Mouse (Mus musculus): Measurements from ENCODE around the gene Snrnp35. TPM values are rescaled to one million over a fixed set of nuclear protein-coding genes. Genes with fewer than 3 reads are reported as not detected.
"Not testable (repeated sequence)": the region's sequence is repeated elsewhere in the genome, so short reads cannot be mapped to it uniquely, and the experiment has no call there.

Snrnp35 gene
- total RNA-seq, 2 experiments from 2014 or later, result 21.1 TPM

DNA sequence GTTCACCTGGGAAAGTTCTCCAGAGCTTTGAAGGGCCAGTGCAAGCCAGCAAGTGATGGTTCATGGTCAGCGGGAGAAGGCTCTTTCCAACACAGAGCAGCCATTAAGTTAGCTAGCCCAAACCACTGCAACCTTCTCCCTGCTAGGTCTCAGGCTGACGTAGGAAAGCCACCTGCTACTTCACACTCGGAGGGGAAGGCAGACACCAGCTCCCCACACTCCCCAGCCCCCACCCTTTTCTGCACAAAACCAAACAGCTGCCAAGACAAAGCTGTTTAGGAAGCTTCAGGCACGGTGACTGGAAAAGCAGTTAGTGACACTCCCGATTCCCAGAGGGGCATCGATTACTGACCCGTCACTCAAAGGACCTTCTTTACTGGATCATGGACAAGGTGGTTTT lies 12.6 kb downstream of the Snrnp35 start:
- intact Hi-C loops (cut with DNase I), result no loop called here
- DNase-seq (ENCODE audit: extremely low spot score in 1 of 2, low spot score in 2 of 2), result no peak

DNA sequence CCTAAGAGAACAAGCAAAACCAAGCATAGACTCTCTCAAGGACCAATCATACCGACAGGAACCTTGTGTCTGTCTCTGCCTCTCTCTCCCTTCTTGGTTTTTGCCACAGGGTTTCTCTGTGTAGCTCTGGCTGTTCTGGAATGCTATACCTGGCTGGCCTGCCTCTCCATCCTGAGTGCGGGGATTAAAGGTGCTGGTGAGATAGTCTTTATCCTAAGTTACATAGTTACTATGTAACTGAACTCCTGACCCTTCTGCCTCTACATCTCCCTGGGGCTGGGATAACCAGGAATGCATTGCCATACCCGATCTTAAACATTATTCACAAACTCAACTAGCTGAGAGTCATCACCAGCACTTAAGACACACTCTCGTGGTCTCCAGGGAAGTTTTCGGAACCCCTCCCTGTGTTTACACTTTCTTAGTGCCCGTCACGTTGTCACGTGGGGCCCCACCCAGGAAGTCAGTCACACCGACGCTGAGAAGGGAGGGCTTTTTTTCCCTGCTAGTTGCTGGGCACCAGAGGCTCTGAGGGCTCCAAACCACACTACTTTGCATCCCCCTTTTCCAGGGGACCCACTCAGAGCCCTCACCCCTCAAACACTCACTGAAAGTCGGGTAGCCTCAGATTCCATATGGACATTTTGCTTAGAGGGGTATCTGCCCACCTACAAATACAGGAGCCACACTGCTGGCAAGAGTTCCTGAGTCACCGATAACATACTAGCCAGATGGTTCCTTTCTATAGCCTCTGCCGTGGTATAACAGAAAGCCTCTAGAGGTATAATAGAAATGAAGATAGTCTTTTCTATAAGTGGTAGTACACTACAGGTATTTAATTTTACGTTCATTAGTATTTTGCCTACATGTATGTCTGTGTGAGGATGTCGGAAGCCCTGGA lies 13.9 kb downstream of the Snrnp35 start:
- intact Hi-C loops (cut with DNase I), result no loop called here
- no peak for DNase-seq (ENCODE audit: extremely low spot score in 1 of 2, low spot score in 2 of 2)

DNA sequence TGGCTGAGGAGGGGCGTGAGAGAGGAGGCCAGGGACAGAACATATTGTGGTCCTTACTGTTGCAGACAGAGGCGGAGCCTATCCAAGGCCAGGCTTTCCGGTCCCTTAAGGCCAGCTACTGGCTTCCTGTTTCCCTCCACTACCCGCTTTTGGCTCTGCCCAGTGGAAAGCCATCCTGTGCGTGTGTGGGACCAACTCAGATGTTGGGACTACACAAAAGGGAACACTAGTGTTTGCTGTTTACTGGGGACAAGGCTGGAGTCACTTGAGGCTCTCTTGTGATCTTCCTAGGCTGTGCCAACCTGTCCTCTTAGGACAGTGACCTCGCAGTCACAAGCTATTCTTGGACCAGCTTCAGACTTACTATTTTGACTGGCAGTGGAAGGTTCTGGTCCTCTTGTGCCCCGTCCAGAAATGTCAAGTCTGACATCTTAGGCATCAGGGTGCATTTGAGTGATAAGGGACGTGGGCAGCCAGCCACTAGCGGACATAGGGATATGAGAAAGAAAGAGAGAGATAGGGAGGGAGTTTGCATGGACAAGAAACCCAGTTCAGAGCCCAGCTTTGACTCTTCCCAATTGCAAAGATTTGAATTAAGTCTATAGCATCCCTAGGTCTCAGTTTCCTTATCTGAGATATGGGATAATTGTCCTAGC lies 15.4 kb downstream of the Snrnp35 start:
- DNase-seq (ENCODE audit: extremely low spot score in 1 of 2, low spot score in 2 of 2), result peak in 1 of 2 experiments; percentile 71
- intact Hi-C loops (cut with DNase I), result no loop called here

DNA sequence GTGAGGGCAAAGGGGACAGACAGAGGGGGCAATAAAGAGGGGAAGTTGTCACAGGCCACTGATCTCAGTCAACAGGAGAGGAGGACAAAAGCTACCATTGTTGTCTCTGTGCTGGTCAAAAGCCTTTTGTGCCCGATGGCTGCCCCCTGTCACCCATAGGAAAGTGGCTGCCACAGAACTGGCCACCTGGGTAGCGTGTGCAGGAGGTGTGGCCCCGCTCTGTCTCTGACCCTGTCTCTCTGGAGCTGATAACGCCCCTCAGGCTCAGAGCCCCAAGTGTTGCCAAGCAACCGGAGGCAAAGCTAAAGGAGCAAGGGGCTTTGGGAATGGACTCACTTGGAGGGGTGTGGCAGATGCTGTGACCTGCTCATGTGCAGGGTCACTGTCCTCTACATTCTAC lies 16.1 kb downstream of the Snrnp35 start:
- intact Hi-C loops (cut with DNase I), result no loop called here
- DNase-seq (ENCODE audit: extremely low spot score in 1 of 2, low spot score in 2 of 2), result no peak

DNA sequence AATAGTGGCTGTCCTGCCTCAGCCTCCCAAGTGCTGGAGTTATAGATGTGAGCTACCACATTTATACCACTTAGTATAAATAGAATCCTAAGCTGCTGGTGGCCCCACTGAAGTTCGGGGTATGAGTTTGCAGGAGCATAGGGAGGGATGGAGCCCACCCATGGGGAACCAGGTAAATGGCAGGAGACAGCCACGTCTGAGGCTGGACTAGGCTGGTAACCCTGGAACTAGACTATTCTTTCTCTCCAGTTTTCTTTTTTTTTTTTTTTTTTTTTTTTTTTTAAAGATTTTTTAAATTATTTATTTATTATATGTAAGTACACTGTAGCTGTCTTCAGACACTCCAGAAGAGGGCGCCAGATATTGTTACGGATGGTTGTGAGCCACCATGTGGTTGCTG lies 17.1 kb downstream of the Snrnp35 start:
- DNase-seq (ENCODE audit: extremely low spot score in 1 of 2, low spot score in 2 of 2); intact Hi-C loops (cut with DNase I): not testable (repeated sequence)

DNA sequence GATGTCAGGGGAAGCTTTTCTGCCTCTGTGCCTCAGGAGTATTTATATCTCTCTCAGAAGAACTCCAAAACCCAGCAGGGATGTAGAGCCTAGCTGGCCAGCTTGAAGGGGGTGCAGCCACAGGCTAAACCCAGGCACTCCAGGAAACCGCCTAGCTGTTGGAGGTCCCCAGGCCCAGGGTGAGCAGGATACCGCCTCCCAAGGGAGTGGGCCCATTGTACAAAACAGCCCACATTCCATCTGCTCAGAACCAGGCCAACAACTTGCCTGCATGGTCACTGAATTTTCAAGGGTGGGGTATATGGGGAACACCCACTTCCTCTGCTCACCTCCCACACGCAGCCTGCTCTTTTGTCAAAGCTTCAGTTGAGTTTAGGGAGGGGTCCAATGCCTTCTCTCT lies 17.6 kb downstream of the Snrnp35 start:
- peak in 1 of 2 experiments; percentile 61 for DNase-seq (ENCODE audit: extremely low spot score in 1 of 2, low spot score in 2 of 2)
- intact Hi-C loops (cut with DNase I), result no loop called here

DNA sequence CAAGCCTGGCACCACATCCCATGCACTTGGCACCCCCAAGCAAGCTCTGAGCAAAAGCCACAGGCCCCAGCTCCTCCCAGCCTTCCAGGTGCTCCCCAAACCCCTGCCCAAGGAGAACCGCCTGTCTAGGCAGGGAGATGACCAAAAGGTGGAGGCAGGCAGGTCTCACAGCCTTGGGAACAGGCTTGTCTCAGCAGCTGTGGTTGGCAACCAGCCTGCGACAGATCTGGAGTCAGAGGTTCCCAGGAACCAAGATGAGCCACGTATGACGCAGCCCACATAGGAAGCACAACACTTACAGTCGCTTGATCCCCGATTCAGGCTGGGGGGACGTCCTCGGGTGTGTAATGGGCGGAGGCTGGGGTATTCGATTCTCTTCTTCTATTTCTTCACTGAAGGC lies 18.6 kb downstream of the Snrnp35 start:
- no peak for DNase-seq (ENCODE audit: extremely low spot score in 1 of 2, low spot score in 2 of 2)
- intact Hi-C loops (cut with DNase I), result no loop called here

DNA sequence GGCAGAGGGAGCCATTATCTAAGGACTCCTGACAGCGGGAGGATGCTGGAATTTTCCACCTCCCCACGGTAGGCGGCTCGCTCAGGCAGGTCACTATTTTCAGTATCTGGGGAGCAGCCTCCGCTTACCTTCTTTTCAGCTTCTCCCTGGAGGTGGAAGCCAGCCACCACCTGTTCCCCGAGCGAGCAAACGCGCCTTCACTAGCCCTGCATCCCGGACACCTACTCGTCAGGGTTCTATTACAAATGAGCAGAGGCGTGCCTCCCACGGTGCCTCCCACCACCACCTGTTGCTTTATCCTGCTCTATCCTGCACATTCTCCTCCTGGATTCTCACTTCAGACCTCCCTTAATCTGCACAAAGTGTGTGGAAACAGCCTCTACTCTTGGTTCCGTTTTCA lies 20.8 kb downstream of the Snrnp35 start:
- peak in 1 of 2 experiments; percentile 50 for DNase-seq (ENCODE audit: extremely low spot score in 1 of 2, low spot score in 2 of 2)
- intact Hi-C loops (cut with DNase I), result no loop called here

DNA sequence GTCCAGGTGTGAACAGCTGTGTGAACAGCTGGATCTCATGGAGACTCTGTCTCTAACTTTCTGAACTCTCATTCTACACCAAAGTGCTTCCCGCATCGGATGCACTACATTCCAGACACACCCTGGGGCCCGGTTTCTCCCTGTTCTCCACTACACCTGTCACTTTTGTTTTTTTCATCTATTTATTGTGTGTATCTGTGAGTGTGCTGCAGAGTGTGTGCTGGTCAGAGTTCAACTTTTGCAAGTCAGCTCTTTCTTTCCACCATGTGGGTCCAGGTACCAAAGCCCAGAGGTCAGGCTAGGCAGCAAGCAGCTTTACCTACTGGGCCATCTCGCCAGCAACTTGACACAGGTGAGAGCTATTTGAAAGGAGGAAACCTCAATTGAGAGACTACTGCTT lies 22.3 kb downstream of the Snrnp35 start:
- intact Hi-C loops (cut with DNase I), result no loop called here
- no peak for DNase-seq (ENCODE audit: extremely low spot score in 1 of 2, low spot score in 2 of 2)

DNA sequence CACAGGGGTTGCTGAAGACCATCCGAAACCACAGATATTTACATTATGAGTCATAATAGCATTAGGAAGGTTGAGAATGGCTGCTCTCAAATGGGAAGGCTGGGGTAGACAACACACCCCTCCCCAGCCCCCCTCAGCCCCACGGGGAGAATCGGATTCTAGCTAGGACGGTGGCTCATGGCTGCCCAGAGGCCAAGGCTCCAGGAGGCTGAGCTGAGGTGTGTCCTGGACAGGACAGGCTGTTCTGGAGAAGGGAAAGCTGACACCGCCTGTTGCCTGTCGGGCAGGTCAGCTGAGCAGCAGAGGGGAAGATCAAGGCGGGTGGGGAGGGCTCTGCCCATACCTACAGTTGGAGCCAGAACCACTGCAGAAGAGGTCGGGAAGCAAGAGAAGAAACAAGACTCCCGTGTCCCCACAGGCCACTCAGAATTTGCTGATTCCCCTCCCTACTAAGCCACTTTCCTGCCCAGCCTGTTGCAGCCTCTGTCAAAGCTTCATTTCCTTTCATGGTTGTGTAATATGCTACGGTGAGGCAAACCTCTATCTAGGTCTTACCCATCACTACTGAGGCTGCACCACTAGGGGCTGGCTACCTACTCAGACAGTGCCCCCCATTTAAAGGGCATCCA lies 23.9 kb downstream of the Snrnp35 start:
- no peak for DNase-seq (ENCODE audit: extremely low spot score in 1 of 2, low spot score in 2 of 2)
- intact Hi-C loops (cut with DNase I), result no loop called here

DNA sequence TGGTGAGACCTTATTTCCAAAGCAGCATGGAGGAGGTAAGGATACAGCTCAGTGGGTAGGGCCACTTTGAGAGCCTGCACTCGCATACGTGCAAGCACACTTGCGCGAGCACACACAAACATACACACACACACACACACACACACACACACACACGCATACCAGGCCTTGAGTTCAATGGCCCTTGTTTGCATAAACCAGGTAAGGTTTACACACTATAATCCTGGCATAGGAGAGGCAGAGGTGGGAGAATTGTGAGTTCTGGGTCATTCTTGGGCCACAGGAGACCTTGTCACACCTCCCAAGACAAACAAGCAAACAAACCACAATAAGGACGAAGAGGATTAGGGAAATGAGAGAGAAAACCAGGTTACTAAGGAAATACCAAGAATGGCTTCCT lies 26.3 kb downstream of the Snrnp35 start:
- intact Hi-C loops (cut with DNase I), result no loop called here
- DNase-seq (ENCODE audit: extremely low spot score in 1 of 2, low spot score in 2 of 2), result no peak

DNA sequence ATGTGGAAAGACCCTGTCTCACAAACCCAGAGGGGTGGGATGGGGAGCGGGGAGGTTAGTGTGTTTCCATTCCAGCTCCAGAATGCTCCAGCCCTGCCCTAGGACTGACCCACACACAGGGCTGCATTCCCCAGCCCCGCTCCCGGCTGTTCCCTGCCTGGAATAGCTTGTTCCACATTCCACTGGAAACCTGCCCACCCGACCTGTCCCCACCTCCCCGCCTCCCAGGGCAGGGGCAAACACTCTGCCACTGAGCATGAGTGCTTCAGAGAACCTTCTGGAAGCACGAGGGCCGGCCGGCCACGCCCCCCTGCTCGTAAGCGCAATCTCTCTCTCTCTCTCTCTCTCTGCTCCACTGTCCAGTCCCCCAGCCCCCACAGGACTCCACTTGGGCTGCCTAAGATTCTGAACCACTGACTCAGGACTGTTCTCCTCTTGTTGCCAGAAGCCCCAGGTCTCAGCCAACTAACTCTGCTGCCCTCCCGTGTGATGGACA lies 26.9 kb downstream of the Snrnp35 start:
- DNase-seq (ENCODE audit: extremely low spot score in 1 of 2, low spot score in 2 of 2), result peak in 1 of 2 experiments; percentile 69
- intact Hi-C loops (cut with DNase I), result no loop called here

DNA sequence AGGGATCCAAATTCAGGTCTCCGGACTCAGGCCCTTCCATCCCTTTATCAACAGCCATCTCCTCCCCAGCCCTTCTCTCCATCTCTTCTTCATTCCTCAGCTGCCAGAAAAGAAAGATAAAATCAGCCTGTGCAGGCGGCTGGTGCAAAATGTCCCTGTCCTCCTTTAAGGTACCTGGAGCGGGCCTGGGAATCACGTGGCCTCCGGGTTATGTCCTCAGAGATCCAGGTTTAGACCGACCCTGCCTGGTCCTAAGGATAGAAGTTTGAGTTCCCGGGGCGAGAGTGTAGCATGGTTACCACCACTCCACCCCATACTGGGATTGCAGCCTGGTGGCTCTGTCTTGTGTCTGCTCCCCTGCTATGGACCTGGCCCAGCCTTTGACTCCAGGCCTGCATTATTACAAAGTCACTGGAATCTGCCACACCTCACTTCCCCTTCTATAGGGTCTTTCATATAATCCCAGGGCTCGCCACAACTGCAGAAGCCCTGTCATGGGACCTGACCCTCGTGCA lies 27.7 kb downstream of the Snrnp35 start:
- no peak for DNase-seq (ENCODE audit: extremely low spot score in 1 of 2, low spot score in 2 of 2)
- intact Hi-C loops (cut with DNase I), result no loop called here

DNA sequence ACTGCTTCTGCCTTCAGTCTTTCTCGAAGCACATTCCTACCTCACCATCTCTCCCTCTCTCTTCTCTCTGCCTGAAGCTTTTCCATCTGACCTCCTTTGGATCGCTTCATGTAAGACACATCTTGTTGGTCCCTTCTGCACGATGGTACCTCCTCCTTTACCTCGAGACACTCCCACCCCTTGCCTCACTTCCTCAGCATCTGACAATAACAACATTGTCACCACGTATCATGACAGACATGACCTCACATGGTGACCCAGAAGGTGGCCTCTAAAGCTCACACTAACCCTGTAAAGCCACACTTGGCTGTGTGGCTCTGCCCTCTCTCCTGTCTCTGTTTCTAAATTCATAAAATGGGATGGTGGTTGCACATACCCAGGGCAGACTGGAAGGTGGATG lies 32.9 kb downstream of the Snrnp35 start:
- no peak for DNase-seq (ENCODE audit: extremely low spot score in 1 of 2, low spot score in 2 of 2)
- intact Hi-C loops (cut with DNase I), result no loop called here

DNA sequence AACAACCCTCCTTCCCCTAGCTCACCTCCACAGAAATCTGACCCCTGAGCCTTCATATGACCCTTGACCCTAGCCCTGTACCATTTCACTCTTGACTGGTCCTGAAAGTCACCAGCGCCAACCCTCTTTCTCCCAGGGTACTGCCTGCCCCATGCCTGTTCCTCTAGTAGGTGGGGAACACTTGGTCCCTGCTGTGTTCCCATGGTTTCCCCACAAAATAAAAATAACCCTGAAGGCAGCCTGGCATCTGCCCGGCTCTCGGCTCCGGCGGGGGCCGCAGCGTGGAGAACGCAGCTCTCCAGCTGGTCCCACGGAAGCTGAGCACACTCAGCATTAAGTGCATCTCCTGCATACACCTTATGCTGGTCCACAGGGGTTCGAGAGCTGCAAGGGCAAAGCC lies 35.7 kb downstream of the Snrnp35 start:
- intact Hi-C loops (cut with DNase I), result no loop called here
- DNase-seq (ENCODE audit: extremely low spot score in 1 of 2, low spot score in 2 of 2), result peak; percentile 67 to 71

DNA sequence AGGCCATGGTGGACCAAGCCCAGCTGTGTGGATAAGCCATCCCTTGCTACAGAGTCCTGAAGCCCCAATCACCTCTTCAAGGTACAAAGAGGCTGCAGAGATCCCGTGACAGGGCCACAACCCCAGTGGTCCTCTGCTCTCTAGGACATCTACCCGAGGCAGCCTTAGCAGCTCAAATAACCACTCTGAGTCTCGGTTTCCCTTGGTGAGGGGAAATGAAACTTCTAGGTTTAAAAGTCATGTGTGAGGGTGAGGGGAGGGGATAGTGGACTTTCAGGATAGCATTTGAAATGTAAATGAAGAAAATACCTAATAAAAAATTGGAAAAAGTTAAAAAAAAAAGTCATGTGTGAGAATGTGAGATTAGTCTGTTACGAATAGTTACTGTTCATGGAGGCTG lies 38.7 kb downstream of the Snrnp35 start:
- intact Hi-C loops (cut with DNase I), result no loop called here
- DNase-seq (ENCODE audit: extremely low spot score in 1 of 2, low spot score in 2 of 2), result no peak

DNA sequence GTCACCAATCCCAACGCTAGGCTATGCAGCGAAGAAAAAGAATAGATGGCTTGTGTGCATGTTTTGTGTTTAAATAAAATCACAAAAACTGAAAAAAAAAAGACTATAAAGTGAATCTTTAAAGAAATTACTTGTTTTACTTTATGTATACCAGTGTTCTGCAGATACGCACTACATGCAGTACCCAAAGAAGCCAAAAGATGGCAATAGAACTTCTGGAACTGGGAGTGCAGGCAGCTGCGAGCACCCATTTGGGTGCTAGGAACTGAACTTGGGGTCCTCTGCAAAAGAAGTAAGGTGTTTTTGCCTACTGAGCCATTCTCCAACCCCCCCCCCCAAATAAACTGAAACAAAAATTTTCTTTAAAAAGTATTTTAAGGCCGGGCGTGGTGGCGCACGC lies 40.1 kb downstream of the Snrnp35 start:
- DNase-seq (ENCODE audit: extremely low spot score in 1 of 2, low spot score in 2 of 2), result no peak
- intact Hi-C loops (cut with DNase I), result no loop called here

DNA sequence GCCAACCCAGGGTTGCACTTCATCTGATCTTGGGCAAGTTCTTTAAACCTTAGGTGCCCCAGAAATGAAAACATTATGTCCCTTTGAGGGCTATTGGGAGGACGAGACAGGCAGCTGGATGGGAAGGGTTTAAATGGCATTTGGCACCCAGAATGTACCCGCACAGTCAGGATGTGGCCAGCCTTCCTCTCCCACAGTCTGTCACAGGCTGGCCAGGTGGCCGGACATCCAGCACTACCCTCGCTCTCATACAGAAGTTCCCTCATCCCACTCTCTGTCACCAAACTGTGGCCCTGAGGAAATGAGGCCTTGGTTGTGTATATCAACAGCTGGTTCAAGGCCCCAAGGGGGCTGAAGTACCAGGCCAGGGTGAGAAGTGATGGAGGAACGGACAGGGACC lies 42.0 kb downstream of the Snrnp35 start:
- intact Hi-C loops (cut with DNase I), result no loop called here
- DNase-seq (ENCODE audit: extremely low spot score in 1 of 2, low spot score in 2 of 2), result no peak

DNA sequence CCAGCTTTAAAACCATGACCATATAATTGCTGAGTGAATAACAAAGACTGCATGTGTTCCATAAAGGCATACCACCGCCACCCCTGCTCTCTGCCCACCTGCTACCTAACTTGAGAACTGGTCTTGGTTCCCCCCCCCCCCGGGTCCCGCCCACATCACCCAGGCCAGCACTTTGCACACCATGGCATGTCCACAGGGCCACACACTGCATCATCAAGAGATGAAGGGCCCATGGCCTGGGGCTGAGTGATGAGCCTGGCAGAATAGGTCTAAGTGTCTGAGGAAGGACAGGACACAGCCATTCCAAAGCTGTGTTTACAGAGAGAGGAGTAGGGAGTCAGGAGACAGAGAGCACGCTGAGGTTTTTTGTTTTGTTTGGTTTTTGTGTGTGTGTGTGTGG lies 45.4 kb downstream of the Snrnp35 start:
- DNase-seq (ENCODE audit: extremely low spot score in 1 of 2, low spot score in 2 of 2), result no peak
- intact Hi-C loops (cut with DNase I), result no loop called here

DNA sequence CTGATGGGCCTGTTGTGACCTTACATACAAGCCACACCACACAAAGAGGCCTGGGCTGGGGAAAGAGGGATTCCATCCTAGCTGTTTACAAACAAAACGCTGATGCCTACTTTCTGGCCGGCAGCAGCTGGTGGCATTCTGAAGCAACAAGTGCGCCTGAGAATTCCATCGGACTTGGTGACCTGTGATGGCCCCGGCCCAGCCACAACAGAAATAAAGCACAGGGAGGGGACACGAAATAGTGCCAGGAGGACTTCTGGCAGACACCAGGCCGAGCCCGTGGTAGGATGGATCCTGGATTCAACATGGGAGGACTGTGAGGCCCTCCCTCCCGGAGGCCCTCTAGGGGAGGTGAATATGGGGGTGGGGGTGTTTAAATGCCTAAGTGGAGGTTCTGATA lies 45.9 kb downstream of the Snrnp35 start:
- DNase-seq (ENCODE audit: extremely low spot score in 1 of 2, low spot score in 2 of 2), result no peak
- intact Hi-C loops (cut with DNase I), result no loop called here
